Mouse (Mus musculus): Measurements from ENCODE around the gene Dpy19l3. TPM values are rescaled to one million over a fixed set of nuclear protein-coding genes. Genes with fewer than 3 reads are reported as not detected.

Gene Dpy19l3
- polyA plus RNA-seq, 1 experiment, result 22.4 TPM

GRCm38 (mm10) chr7:35647101-35647698 is 107.1 kb downstream of the Dpy19l3 start, which contains the start of gene Pdcd5:
TSS of gene Pdcd5 (minus strand) at chr7:35647521.
- DNase-seq (ENCODE audit: extremely low spot score in 1 of 2, low spot score in 1 of 2), result peak; percentile 90 to 99

GRCm38 (mm10) chr7:35646317-35647081 is 107.8 kb downstream of the Dpy19l3 start:
- DNase-seq (ENCODE audit: extremely low spot score in 1 of 2, low spot score in 1 of 2), result no peak

GRCm38 (mm10) chr7:35640072-35640471 is 114.2 kb downstream of the Dpy19l3 start:
- no peak for DNase-seq (ENCODE audit: extremely low spot score in 1 of 2, low spot score in 1 of 2)

GRCm38 (mm10) chr7:35636874-35637273 is 117.4 kb downstream of the Dpy19l3 start:
- DNase-seq (ENCODE audit: extremely low spot score in 1 of 2, low spot score in 1 of 2), result peak; percentile 43 to 45

- DNase-seq (ENCODE audit: extremely low spot score in 1 of 2, low spot score in 1 of 2), result peak in 1 of 2 experiments; percentile 54
Observed at GRCm38 (mm10) chr7:35636229-35636628, 118.0 kb downstream of the Dpy19l3 start.

Other genes starting within 250 kb of the Dpy19l3 start
- 0.36 and 0.38 TPM in 2 replicates for gene Tdrd12, start 216.7 kb downstream of the Dpy19l3 start, polyA plus RNA-seq (2012; rRNA removed)
- 129 and 140 TPM in 2 replicates for gene Nudt19, start 198.2 kb downstream of the Dpy19l3 start, polyA plus RNA-seq (2012; rRNA removed)
- gene Rgs9bp, start 168.9 kb downstream of the Dpy19l3 start, polyA plus RNA-seq (2012; rRNA removed), result 0.16 and 0.19 TPM in 2 replicates
- 30.1 and 30.6 TPM in 2 replicates for gene Ankrd27, start 168.2 kb downstream of the Dpy19l3 start, polyA plus RNA-seq (2012; rRNA removed)
- 114 and 115 TPM in 2 replicates for gene Pdcd5, start 106.9 kb downstream of the Dpy19l3 start, polyA plus RNA-seq (2012; rRNA removed)
- 12.7 and 13.9 TPM in 2 replicates for gene Zfp507, start 48.5 kb upstream of the Dpy19l3 start, polyA plus RNA-seq (2012; rRNA removed)

Data from frontal cortex, adult 2 months (tissue).